In genomic region chr11:117987032-117987451, GRCm38 (mm10) we compare ENCODE assay signal across 8 mouse cellular contexts. TPM values are rescaled to one million over a fixed set of nuclear protein-coding genes. Genes with fewer than 3 reads are reported as not detected.
DNase-seq lines count a peak whose midpoint lies in the region; ATAC-seq lines count a peak whose summit lies in the region.

No protein-coding gene starts in this region.

- peaks cover 53% of the 10 kb centered on the region for H3K4me1 ChIP-seq in heart, embryonic 10.5 days
- H3K4me1 ChIP-seq in forebrain, embryonic 14.5 days (ENCODE audit: control insufficient read depth, insufficient read depth, low read length) = peaks cover 11% of the 10 kb centered on the region; the same call in 1 of the 2 replicates
- H3K4me1 ChIP-seq in limb, embryonic 12.5 days (replicated peaks) = peaks cover 21% of the 10 kb centered on the region
- H3K4me1 ChIP-seq in midbrain, embryonic 13.5 days (replicated peaks) = peaks cover 57% of the 10 kb centered on the region

- ATAC-seq in forebrain, embryonic 14.5 days = peak; percentile 77
- ATAC-seq in limb, embryonic 12.5 days (ENCODE audit: insufficient number of reproducible peaks, insufficient read depth, low FRiP score, low TSS enrichment, low read depth) = peak; percentile 86
- ATAC-seq in midbrain, embryonic 13.5 days = peak; percentile 84

- H3K9ac ChIP-seq in forebrain, embryonic 14.5 days (ENCODE audit: low read length) = peak overlapping the region; percentile 96
- H3K9ac ChIP-seq in limb, embryonic 12.5 days (replicated peaks) = peak overlapping the region; percentile 91
- peak overlapping the region; percentile 98 for H3K9ac ChIP-seq in midbrain, embryonic 13.5 days (replicated peaks)

- no peaks in the 10 kb centered on the region for H3K36me3 ChIP-seq in heart, embryonic 10.5 days
- H3K36me3 ChIP-seq in forebrain, embryonic 14.5 days (ENCODE audit: control insufficient read depth, insufficient read depth, low read length) = no peaks in the 10 kb centered on the region
- H3K36me3 ChIP-seq in limb, embryonic 12.5 days = no peaks in the 10 kb centered on the region
- no peaks in the 10 kb centered on the region for H3K36me3 ChIP-seq in midbrain, embryonic 13.5 days

- no peak for DNase-seq in heart, embryonic 10.5 days (ENCODE audit: low spot score)
- DNase-seq in heart, adult 11 months = no peak
- peak; percentile 63 for DNase-seq in NIH3T3 (ENCODE audit: low read depth)
- DNase-seq in forebrain, embryonic 14.5 days (ENCODE audit: low spot score) = no peak
- DNase-seq in ovary, postnatal 10 days (ENCODE audit: low spot score) = no peak
- DNase-seq in cerebellum, adult 8-10 months = no peak

- H3K4me2 ChIP-seq in forebrain, embryonic 14.5 days (ENCODE audit: low read length) = peak overlapping the region; percentile 94
- peak overlapping the region; percentile 88 for H3K4me2 ChIP-seq in limb, embryonic 12.5 days
- peak overlapping the region; percentile 95 for H3K4me2 ChIP-seq in midbrain, embryonic 13.5 days (replicated peaks)

- H3K4me3 ChIP-seq in heart, embryonic 10.5 days = peak overlapping the region; percentile 100
- H3K4me3 ChIP-seq in forebrain, embryonic 14.5 days (ENCODE audit: low read depth, low read length) = peak overlapping the region; percentile 98
- H3K4me3 ChIP-seq in limb, embryonic 12.5 days (replicated peaks) = peak overlapping the region; percentile 100
- H3K4me3 ChIP-seq in midbrain, embryonic 13.5 days (replicated peaks) = peak overlapping the region; percentile 100

- under 1% methylated on average over 32 of the region's 32 CpGs for WGBS in heart, embryonic 10.5 days
- whole genome bisulfite sequencing in forebrain, embryonic 14.5 days = under 1% methylated on average over 32 of the region's 32 CpGs
- WGBS in limb, embryonic 12.5 days = under 1% methylated on average over 32 of the region's 32 CpGs
- under 1% methylated on average over 32 of the region's 32 CpGs for WGBS in midbrain, embryonic 13.5 days

- no peaks in the 10 kb centered on the region for H3K27me3 ChIP-seq in heart, embryonic 10.5 days (ENCODE audit: insufficient read depth, poor library complexity, severe bottlenecking)
- no peaks in the 10 kb centered on the region for H3K27me3 ChIP-seq in forebrain, embryonic 14.5 days (replicated peaks; ENCODE audit: control insufficient read depth, insufficient read depth, low read length)
- H3K27me3 ChIP-seq in limb, embryonic 12.5 days = no peaks in the 10 kb centered on the region
- H3K27me3 ChIP-seq in midbrain, embryonic 13.5 days = no peaks in the 10 kb centered on the region

- H3K27ac ChIP-seq in heart, embryonic 10.5 days = peak overlapping the region; percentile 92
- H3K27ac ChIP-seq in forebrain, embryonic 14.5 days (ENCODE audit: low read depth, low read length) = peak overlapping the region; percentile 84
- H3K27ac ChIP-seq in limb, embryonic 12.5 days = peak overlapping the region; percentile 41; the same call in 1 of the 2 replicates
- H3K27ac ChIP-seq in midbrain, embryonic 13.5 days = peak overlapping the region; percentile 88

- no peaks in the 10 kb centered on the region for H3K9me3 ChIP-seq in heart, embryonic 10.5 days
- no peaks in the 10 kb centered on the region for H3K9me3 ChIP-seq in forebrain, embryonic 14.5 days (replicated peaks; ENCODE audit: control insufficient read depth, low read length)
- H3K9me3 ChIP-seq in limb, embryonic 12.5 days = no peaks in the 10 kb centered on the region
- H3K9me3 ChIP-seq in midbrain, embryonic 13.5 days = no peaks in the 10 kb centered on the region

RNA-seq across cellular contexts. Expression of gene Pgs1, which starts 0.9 kb away (rescaled TPM):
- 34.0 and 38.5 TPM in 2 replicates for polyA plus RNA-seq in heart, embryonic 10.5 days (2016; fragmentation: Nextera tagmentation; extraction: Ambion mirVana)
- polyA plus RNA-seq in forebrain, embryonic 14.5 days (2014; fragmentation: Nextera tagmentation; extraction: Ambion mirVana) = 43.1 and 49.2 TPM in 2 replicates
- 40.7 and 43.1 TPM in 2 replicates for polyA plus RNA-seq in limb, embryonic 12.5 days (2016; fragmentation: Nextera tagmentation; extraction: Ambion mirVana)
- polyA plus RNA-seq in midbrain, embryonic 13.5 days (2015; fragmentation: Nextera tagmentation; extraction: Ambion mirVana) = 46.0 and 50.8 TPM in 2 replicates

RNA-seq across cellular contexts. Expression of gene Socs3, which starts 17.2 kb away (rescaled TPM):
- 6.9 and 10.6 TPM in 2 replicates for polyA plus RNA-seq in heart, embryonic 10.5 days (2016; fragmentation: Nextera tagmentation; extraction: Ambion mirVana)
- 8.1 and 8.7 TPM in 2 replicates for polyA plus RNA-seq in forebrain, embryonic 14.5 days (2014; fragmentation: Nextera tagmentation; extraction: Ambion mirVana)
- polyA plus RNA-seq in limb, embryonic 12.5 days (2016; fragmentation: Nextera tagmentation; extraction: Ambion mirVana) = 14.9 and 16.4 TPM in 2 replicates
- 8.3 and 9.3 TPM in 2 replicates for polyA plus RNA-seq in midbrain, embryonic 13.5 days (2015; fragmentation: Nextera tagmentation; extraction: Ambion mirVana)

Comparison
In these comparisons a context has a peak if more than half of its experiments do, and no peak if none do; other contexts are left out.
1. H3K27ac ChIP-seq: peak in every context shown above with its lines; median percentile 92 in heart, embryonic 10.5 days; 88 in midbrain, embryonic 13.5 days; 84 in forebrain, embryonic 14.5 days; 41 in limb, embryonic 12.5 days.